Comparison of ENCODE assay signal across 8 mouse cellular contexts in genomic region chr7:95688151-95689146, GRCm38 (mm10).
DNase-seq lines count a peak whose midpoint lies in the region; ATAC-seq and TF ChIP-seq lines count a peak whose summit lies in the region.
"Had no signal": no experiment of that assay in that cellular context is flagged by ENCODE, and none has a peak within 500 bp of the region (broad histone marks: within the 10 kb centered on the region; RNA-seq: fewer than 3 reads in every experiment).

No protein-coding gene starts in this region.

- H3K36me3 ChIP-seq in lung, postnatal 0 days (ENCODE audit: insufficient read depth, low read length), result no peaks in the 10 kb centered on the region
- no peaks in the 10 kb centered on the region for H3K36me3 ChIP-seq in forebrain, postnatal 0 days (ENCODE audit: insufficient read depth)
- H3K36me3 ChIP-seq in thymus, adult 2 months (ENCODE audit: control insufficient read depth, insufficient read depth, low read length), result no peaks in the 10 kb centered on the region

- no peak for TF ChIP-seq EP300 in lung, postnatal 0 days (IDR thresholded peaks at IDR 0.05)

- H3K4me3 ChIP-seq in lung, postnatal 0 days (ENCODE audit: low read depth, low read length), result peak overlapping the region; percentile 26; the same call in 1 of the 2 replicates
- peak overlapping the region; percentile 28 for H3K4me3 ChIP-seq in forebrain, postnatal 0 days (ENCODE audit: low read depth, low read length)
- no peak overlapping the region for H3K4me3 ChIP-seq in thymus, adult 2 months (ENCODE audit: control insufficient read depth, insufficient read depth, low read length)

- no peak for TF ChIP-seq CTCF in lung, postnatal 0 days (IDR thresholded peaks at IDR 0.05)
- no peak for TF ChIP-seq CTCF in forebrain, postnatal 0 days (IDR thresholded peaks at IDR 0.05; ENCODE audit: low read depth)
- TF ChIP-seq CTCF in thymus, adult 2 months (IDR thresholded peaks at IDR 0.05; ENCODE audit: borderline replicate concordance, control insufficient read depth, extremely low read depth, insufficient read depth, low read length, poor library complexity), result no peak

- H3K4me1 ChIP-seq in lung, postnatal 0 days (ENCODE audit: insufficient read depth, low read depth, low read length), result no peaks in the 10 kb centered on the region
- no peaks in the 10 kb centered on the region for H3K4me1 ChIP-seq in forebrain, postnatal 0 days (ENCODE audit: insufficient read depth)
- no peaks in the 10 kb centered on the region for H3K4me1 ChIP-seq in thymus, adult 2 months (replicated peaks; ENCODE audit: control insufficient read depth, insufficient read depth, low read length)

- H3K4me2 ChIP-seq in lung, postnatal 0 days (replicated peaks; ENCODE audit: low read depth, low read length), result peak overlapping the region; percentile 54
- H3K4me2 ChIP-seq in forebrain, postnatal 0 days (ENCODE audit: low read depth), result peak overlapping the region; percentile 54

- no peak overlapping the region for H3K9ac ChIP-seq in lung, postnatal 0 days (replicated peaks; ENCODE audit: low read depth)
- H3K9ac ChIP-seq in forebrain, postnatal 0 days, result peak overlapping the region; percentile 23; the same call in 1 of the 2 replicates

- no peak for ATAC-seq in lung, postnatal 0 days
- peak; percentile 70 for ATAC-seq in forebrain, postnatal 0 days
- ATAC-seq: activated CD4-positive, CD25-positive, alpha-beta regulatory T cell, adult 4 months had no signal

- TF ChIP-seq POLR2A in thymus, adult 2 months (IDR thresholded peaks at IDR 0.05; ENCODE audit: control insufficient read depth, extremely low read depth, insufficient read depth, low read length, poor library complexity), result no peak

- H3K27me3 ChIP-seq in lung, postnatal 0 days (replicated peaks; ENCODE audit: insufficient read depth, low read length), result no peaks in the 10 kb centered on the region
- H3K27me3 ChIP-seq in forebrain, postnatal 0 days (ENCODE audit: insufficient read depth, low read length), result no peaks in the 10 kb centered on the region
- no peaks in the 10 kb centered on the region for H3K27me3 ChIP-seq in thymus, adult 2 months (ENCODE audit: control insufficient read depth, insufficient read depth, low read length)

- no peak overlapping the region for H3K27ac ChIP-seq in lung, postnatal 0 days (ENCODE audit: low read length)
- H3K27ac ChIP-seq in forebrain, postnatal 0 days (ENCODE audit: low read depth, low read length), result no peak overlapping the region
- H3K27ac ChIP-seq in thymus, adult 2 months (ENCODE audit: control insufficient read depth, insufficient read depth, low read length), result no peak overlapping the region

- WGBS in lung, postnatal 0 days, result 19% methylated on average over 16 of the region's 16 CpGs
- 3% methylated on average over 16 of the region's 16 CpGs for WGBS in forebrain, postnatal 0 days
- WGBS in thymus, adult 2 months, result 29% methylated on average over 16 of the region's 16 CpGs

- no peaks in the 10 kb centered on the region for H3K9me3 ChIP-seq in lung, postnatal 0 days (ENCODE audit: low read length)
- H3K9me3 ChIP-seq in forebrain, postnatal 0 days (ENCODE audit: low read length), result no peaks in the 10 kb centered on the region

- peak; percentile 6 for DNase-seq in lung, postnatal 0 days (ENCODE audit: low spot score)
- DNase-seq in lung, adult 18-20 months, result no peak
- peak; percentile 58 for DNase-seq in forebrain, postnatal 0 days
- peak; percentile 59 for DNase-seq in mesoderm, embryonic 11.5 days (ENCODE audit: low read depth, low spot score)
- DNase-seq in Muller cell, postnatal 12 days (ENCODE audit: inconsistent ontology term), result no peak
- no peak for DNase-seq in thymus, adult 2 months
- no peak for DNase-seq in urinary bladder, adult 2 months (ENCODE audit: low spot score)

Comparison
In these comparisons a context has a peak if more than half of its experiments do, and no peak if none do; other contexts are left out.
1. DNase-seq: peak in lung, postnatal 0 days (single experiment), forebrain, postnatal 0 days (single experiment) and mesoderm, embryonic 11.5 days (single experiment); none in lung, adult 18-20 months (0 of 2), Muller cell, postnatal 12 days (single experiment), thymus, adult 2 months (single experiment) and urinary bladder, adult 2 months (single experiment).